Mouse (Mus musculus): ENCODE measurements at regions not wholly inside any gene's neighbourhood (a gene's known extent, or its start where the extent isn't known, plus 50 kb on each side); places are given as distances from the start of the nearest gene placed in this dataset.

- Histone ChIP-seq H3K9me3 (replicated peaks; ENCODE audit: control insufficient read depth, low read length) (no peaks in the 10 kb centered on the region), H3K36me3 (ENCODE audit: control insufficient read depth, insufficient read depth) (no peaks in the 10 kb centered on the region), H3K4me3 (ENCODE audit: low read depth, low read length) (no peak overlapping the region), H3K9ac (ENCODE audit: low read depth, low read length) (no peak overlapping the region), H3K4me1 (ENCODE audit: control insufficient read depth, low read depth, low read length) (no peaks in the 10 kb centered on the region), H3K27ac (ENCODE audit: low read length) (no peak overlapping the region), H3K27me3 (ENCODE audit: control insufficient read depth, insufficient read depth, low read depth, low read length) (no peaks in the 10 kb centered on the region), H3K4me2 (ENCODE audit: low read depth, low read length) (no peak overlapping the region)
- no peak for ATAC-seq (ENCODE audit: low read depth)
- WGBS (ENCODE audit: insufficient replicate concordance), result 59% methylated on average over 5 of the region's 5 CpGs
These were observed 160.2 kb downstream of the Sox4 start for GRCm38 (mm10) chr13:28793166-28793935.

GRCm38 (mm10) chr13:28792461-28793165 is 160.9 kb downstream of the Sox4 start:
- Histone ChIP-seq H3K9ac (ENCODE audit: low read depth, low read length) (no peak overlapping the region), H3K27ac (ENCODE audit: low read length) (no peak overlapping the region), H3K36me3 (ENCODE audit: control insufficient read depth, insufficient read depth) (no peaks in the 10 kb centered on the region), H3K4me1 (ENCODE audit: control insufficient read depth, low read depth, low read length) (no peaks in the 10 kb centered on the region), H3K27me3 (ENCODE audit: control insufficient read depth, insufficient read depth, low read depth, low read length) (no peaks in the 10 kb centered on the region), H3K4me3 (ENCODE audit: low read depth, low read length) (no peak overlapping the region), H3K9me3 (replicated peaks; ENCODE audit: control insufficient read depth, low read length) (no peaks in the 10 kb centered on the region), H3K4me2 (ENCODE audit: low read depth, low read length) (no peak overlapping the region)
- ATAC-seq (ENCODE audit: low read depth), result no peak
- 73% methylated on average over 12 of the region's 12 CpGs for WGBS (ENCODE audit: insufficient replicate concordance)

DNA sequence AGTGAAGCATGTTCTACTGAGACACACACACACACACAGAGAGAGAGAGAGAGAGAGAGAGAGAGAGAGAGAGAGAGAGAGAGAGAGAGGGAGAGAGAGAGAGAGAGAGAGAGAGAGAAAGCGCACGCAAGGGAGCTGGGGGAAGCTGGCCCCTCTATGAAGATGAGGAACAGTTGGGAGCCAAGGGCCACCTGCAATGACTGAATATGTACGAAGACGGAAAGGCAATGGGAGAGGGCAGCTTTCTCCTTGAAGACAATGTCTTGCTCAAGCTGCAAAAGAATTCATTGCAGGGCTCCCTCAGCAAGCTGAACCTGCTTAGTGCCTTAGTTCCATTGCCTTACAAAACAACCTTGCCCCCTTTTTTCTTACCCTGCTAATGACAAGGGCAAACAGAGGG is 163.1 kb downstream of the Sox4 start:
- Histone ChIP-seq H3K9ac (ENCODE audit: low read depth, low read length) (no peak overlapping the region), H3K4me2 (ENCODE audit: low read depth, low read length) (no peak overlapping the region), H3K27me3 (ENCODE audit: control insufficient read depth, insufficient read depth, low read depth, low read length) (no peaks in the 10 kb centered on the region), H3K36me3 (ENCODE audit: control insufficient read depth, insufficient read depth) (no peaks in the 10 kb centered on the region), H3K9me3 (replicated peaks; ENCODE audit: control insufficient read depth, low read length) (no peaks in the 10 kb centered on the region), H3K4me3 (ENCODE audit: low read depth, low read length) (no peak overlapping the region), H3K27ac (ENCODE audit: low read length) (no peak overlapping the region), H3K4me1 (ENCODE audit: control insufficient read depth, low read depth, low read length) (no peaks in the 10 kb centered on the region)
- 39% methylated on average over 4 of the region's 4 CpGs for WGBS (ENCODE audit: insufficient replicate concordance)
- ATAC-seq (ENCODE audit: low read depth), result no peak

GRCm38 (mm10) chr13:28787331-28787643 is 166.2 kb downstream of the Sox4 start:
- no peaks in the 10 kb centered on the region for H3K9me3 ChIP-seq (replicated peaks; ENCODE audit: control insufficient read depth, low read length)
- no peaks in the 10 kb centered on the region for H3K27me3 ChIP-seq (ENCODE audit: control insufficient read depth, insufficient read depth, low read depth, low read length)
- no peak for ATAC-seq (ENCODE audit: low read depth)
- no peaks in the 10 kb centered on the region for H3K4me1 ChIP-seq (ENCODE audit: control insufficient read depth, low read depth, low read length)
- H3K27ac ChIP-seq (ENCODE audit: low read length), result no peak overlapping the region
- WGBS (ENCODE audit: insufficient replicate concordance), result 51% methylated on average over 3 of the region's 3 CpGs
- H3K4me3 ChIP-seq (ENCODE audit: low read depth, low read length), result no peak overlapping the region
- no peak overlapping the region for H3K9ac ChIP-seq (ENCODE audit: low read depth, low read length)
- H3K36me3 ChIP-seq (ENCODE audit: control insufficient read depth, insufficient read depth), result no peaks in the 10 kb centered on the region
- H3K4me2 ChIP-seq (ENCODE audit: low read depth, low read length), result no peak overlapping the region

- Histone ChIP-seq H3K4me1 (ENCODE audit: control insufficient read depth, low read depth, low read length) (no peaks in the 10 kb centered on the region), H3K27me3 (ENCODE audit: control insufficient read depth, insufficient read depth, low read depth, low read length) (no peaks in the 10 kb centered on the region), H3K36me3 (ENCODE audit: control insufficient read depth, insufficient read depth) (no peaks in the 10 kb centered on the region), H3K9ac (ENCODE audit: low read depth, low read length) (no peak overlapping the region), H3K9me3 (replicated peaks; ENCODE audit: control insufficient read depth, low read length) (no peaks in the 10 kb centered on the region), H3K27ac (ENCODE audit: low read length) (no peak overlapping the region), H3K4me2 (ENCODE audit: low read depth, low read length) (no peak overlapping the region), H3K4me3 (ENCODE audit: low read depth, low read length) (no peak overlapping the region)
- no peak for ATAC-seq (ENCODE audit: low read depth)
- WGBS (ENCODE audit: insufficient replicate concordance), result 59% methylated on average over 9 of the region's 9 CpGs
These were observed 166.7 kb downstream of the Sox4 start for GRCm38 (mm10) chr13:28786629-28787330.

DNA sequence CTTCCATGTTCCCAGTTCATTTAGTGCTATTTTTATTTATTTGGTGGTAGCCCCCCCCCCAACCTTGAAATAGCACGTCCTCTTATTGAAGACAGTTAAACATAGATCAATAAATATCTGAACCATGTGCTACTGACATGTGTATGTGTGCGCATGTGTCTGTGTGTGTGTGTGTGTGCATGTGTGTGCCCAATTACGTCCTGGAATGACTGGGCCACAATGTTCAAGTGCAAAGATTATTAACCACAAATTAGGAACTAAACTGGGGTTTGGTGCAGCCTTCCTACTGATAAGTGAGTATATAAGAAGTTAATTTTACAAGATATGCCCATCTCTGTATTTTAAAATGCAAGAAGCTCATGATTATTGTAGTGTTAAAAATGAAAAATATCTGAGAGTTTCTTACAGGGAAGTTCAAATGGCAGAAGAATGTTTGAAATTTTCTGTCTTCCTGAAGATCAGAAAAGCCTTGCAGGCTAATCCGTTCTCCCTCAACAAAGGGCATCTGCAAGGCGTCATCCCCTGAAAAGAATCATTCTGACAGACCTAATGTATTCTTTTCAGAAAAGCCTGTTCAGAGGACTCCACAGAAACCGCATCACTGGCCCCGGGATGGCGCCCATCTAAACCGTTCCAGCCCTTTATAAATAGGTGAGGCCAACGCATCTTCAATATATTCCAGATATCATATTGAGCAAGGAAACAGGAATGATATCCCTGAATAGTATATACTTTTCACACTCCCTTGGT is 170.8 kb downstream of the Sox4 start:
- no peak for ATAC-seq (ENCODE audit: low read depth)
- 53% methylated on average over 10 of the region's 10 CpGs for WGBS (ENCODE audit: insufficient replicate concordance)
- no peaks in the 10 kb centered on the region for H3K4me1 ChIP-seq (ENCODE audit: control insufficient read depth, low read depth, low read length)

GRCm38 (mm10) chr13:28782081-28782480 is 171.4 kb downstream of the Sox4 start:
- H3K36me3 ChIP-seq (ENCODE audit: control insufficient read depth, insufficient read depth), result no peaks in the 10 kb centered on the region
- no peaks in the 10 kb centered on the region for H3K4me1 ChIP-seq (ENCODE audit: control insufficient read depth, low read depth, low read length)
- H3K4me3 ChIP-seq (ENCODE audit: low read depth, low read length), result no peak overlapping the region
- H3K27me3 ChIP-seq (ENCODE audit: control insufficient read depth, insufficient read depth, low read depth, low read length), result no peaks in the 10 kb centered on the region
- no peak overlapping the region for H3K9ac ChIP-seq (ENCODE audit: low read depth, low read length)
- no peak overlapping the region for H3K27ac ChIP-seq (ENCODE audit: low read length)
- no peak for ATAC-seq (ENCODE audit: low read depth)
- 44% methylated on average over 5 of the region's 5 CpGs for WGBS (ENCODE audit: insufficient replicate concordance)
- no peaks in the 10 kb centered on the region for H3K9me3 ChIP-seq (replicated peaks; ENCODE audit: control insufficient read depth, low read length)
- no peak overlapping the region for H3K4me2 ChIP-seq (ENCODE audit: low read depth, low read length)

More for the DNA sequence above, 170.8 kb downstream of the Sox4 start:
- no peaks in the 10 kb centered on the region for H3K27me3 ChIP-seq (ENCODE audit: control insufficient read depth, insufficient read depth, low read depth, low read length)
- H3K4me2 ChIP-seq (ENCODE audit: low read depth, low read length), result no peak overlapping the region
- no peak overlapping the region for H3K27ac ChIP-seq (ENCODE audit: low read length)
- no peaks in the 10 kb centered on the region for H3K36me3 ChIP-seq (ENCODE audit: control insufficient read depth, insufficient read depth)
- no peak overlapping the region for H3K9ac ChIP-seq (ENCODE audit: low read depth, low read length)
- no peaks in the 10 kb centered on the region for H3K9me3 ChIP-seq (replicated peaks; ENCODE audit: control insufficient read depth, low read length)
- no peak overlapping the region for H3K4me3 ChIP-seq (ENCODE audit: low read depth, low read length)

- no peak for ATAC-seq (ENCODE audit: low read depth)
- WGBS (ENCODE audit: insufficient replicate concordance), result 22% methylated on average over 5 of the region's 5 CpGs
These were observed 171.9 kb downstream of the Sox4 start for GRCm38 (mm10) chr13:28781660-28782059.

More at GRCm38 (mm10) chr13:28781660-28782059, 171.9 kb downstream of the Sox4 start:
- Histone ChIP-seq H3K4me1 (ENCODE audit: control insufficient read depth, low read depth, low read length) (no peaks in the 10 kb centered on the region), H3K27ac (ENCODE audit: low read length) (no peak overlapping the region), H3K4me3 (ENCODE audit: low read depth, low read length) (no peak overlapping the region), H3K27me3 (ENCODE audit: control insufficient read depth, insufficient read depth, low read depth, low read length) (no peaks in the 10 kb centered on the region), H3K9ac (ENCODE audit: low read depth, low read length) (no peak overlapping the region), H3K36me3 (ENCODE audit: control insufficient read depth, insufficient read depth) (no peaks in the 10 kb centered on the region), H3K4me2 (ENCODE audit: low read depth, low read length) (no peak overlapping the region), H3K9me3 (replicated peaks; ENCODE audit: control insufficient read depth, low read length) (no peaks in the 10 kb centered on the region)
